Mouse (Mus musculus) stomach, postnatal 0 days (tissue): Measurements from ENCODE around the gene Pomp. TPM values are rescaled to one million over a fixed set of nuclear protein-coding genes. Genes with fewer than 3 reads are reported as not detected.
"Not testable (repeated sequence)": the region's sequence is repeated elsewhere in the genome, so short reads cannot be mapped to it uniquely, and the experiment has no call there.

Experiments used
- ATAC-seq: fragments of 200-750 bp; cut with Nextera tagmentation; 2 replicates; pipeline ENCODE4 v1.8.0; 2017; ENCODE audit not compliant: low FRiP score, low TSS enrichment
- DNase-seq: peaks from one replicate; pipeline ENCODE4 v3.0.0-alpha.2; 2016; ENCODE audit warnings: low spot score
- H3K27ac ChIP-seq: fragments of 300-500 bp; sonication (generic); replicated peaks from 2 replicates; pipeline ENCODE4 v1.5.1; 2014; ENCODE audit warnings: mild to moderate bottlenecking, control low read depth
- H3K27me3 ChIP-seq: fragments of 300-500 bp; sonication (generic); 2 replicates; pipeline ENCODE4 v1.6.1; 2014; ENCODE audit warnings: low read length; ENCODE audit not compliant: control insufficient read depth, insufficient read depth
- H3K36me3 ChIP-seq: fragments of 300-500 bp; sonication (generic); 2 replicates; pipeline ENCODE4 v1.6.1; 2014; ENCODE audit warnings: low read length, mixed read lengths; ENCODE audit not compliant: control insufficient read depth, insufficient read depth
- H3K4me1 ChIP-seq: fragments of 300-500 bp; sonication (generic); replicated peaks from 2 replicates; pipeline ENCODE4 v1.6.1; 2014; ENCODE audit warnings: antibody characterized with exemption; ENCODE audit not compliant: control insufficient read depth, insufficient read depth
- H3K4me2 ChIP-seq: fragments of 300-500 bp; sonication (generic); replicated peaks from 2 replicates; pipeline ENCODE4 v1.6.1; 2014; ENCODE audit warnings: low read depth, mild to moderate bottlenecking, control low read depth, moderate library complexity
- H3K4me3 ChIP-seq: fragments of 300-500 bp; sonication (generic); 2 replicates; pipeline ENCODE4 v1.5.1; 2014; ENCODE audit warnings: low read depth, low read length, control low read depth
- H3K9ac ChIP-seq: fragments of 300-500 bp; sonication (generic); 2 replicates; pipeline ENCODE4 v1.6.1; 2014; ENCODE audit warnings: mild to moderate bottlenecking, low read length, control low read depth, mixed read lengths
- H3K9me3 ChIP-seq: fragments of 300-500 bp; sonication (generic); 2 replicates; pipeline ENCODE4 v1.6.1; 2016; ENCODE audit warnings: low read length; ENCODE audit not compliant: control insufficient read depth
- CTCF ChIP-seq: IDR thresholded peaks from 2 replicates; pipeline ENCODE4 v1.5.1; 2016; ENCODE audit warnings: antibody characterized with exemption, low read depth, mild to moderate bottlenecking, moderate library complexity
- EP300 ChIP-seq: optimal IDR thresholded peaks from 2 replicates; pipeline ENCODE3; 2016; ENCODE audit warnings: antibody characterized with exemption
- WGBS: fragments of 180-500 bp; shearing (Covaris S2); extraction: QIAGEN DNeasy Blood & Tissue Kit; methylation state at CpG from one replicate; pipeline ENCODE4 v1.1.7; 2014; 5-methylcytosine and 5-hydroxymethylcytosine counted together
- polyA plus RNA-seq: library from polyadenylated mRNA; unstranded; fragments of >200 nt; fragmentation: Nextera tagmentation; extraction: Ambion mirVana; gene quantifications from 2 replicates; pipeline ENCODE4 v1.2.1, GENCODE M21; 2015

The Pomp gene
- polyA plus RNA-seq, 1 experiment from 2014 or later, result 427 TPM

- DNase-seq (peak; percentile 47), ATAC-seq (peak; percentile 26)
- no peaks in the 10 kb centered on the region for H3K36me3 ChIP-seq
- peak overlapping the region; percentile 66 for H3K9ac ChIP-seq
- H3K27ac ChIP-seq, result no peak overlapping the region
- 3% methylated on average over 25 of the region's 25 CpGs for whole genome bisulfite sequencing
- H3K4me3 ChIP-seq, result peak overlapping the region; percentile 69
- no peaks in the 10 kb centered on the region for H3K27me3 ChIP-seq
- TF ChIP-seq EP300 (no peak), CTCF (no peak)
- H3K9me3 ChIP-seq, result no peaks in the 10 kb centered on the region
- peak overlapping the region; percentile 90 for H3K4me2 ChIP-seq
- peaks cover 3% of the 10 kb centered on the region; the same call in 1 of the 2 replicates for H3K4me1 ChIP-seq
These were observed 33.6 kb downstream of the Pomp start for GRCm38 (mm10) chr5:147893766-147894454.

DNA sequence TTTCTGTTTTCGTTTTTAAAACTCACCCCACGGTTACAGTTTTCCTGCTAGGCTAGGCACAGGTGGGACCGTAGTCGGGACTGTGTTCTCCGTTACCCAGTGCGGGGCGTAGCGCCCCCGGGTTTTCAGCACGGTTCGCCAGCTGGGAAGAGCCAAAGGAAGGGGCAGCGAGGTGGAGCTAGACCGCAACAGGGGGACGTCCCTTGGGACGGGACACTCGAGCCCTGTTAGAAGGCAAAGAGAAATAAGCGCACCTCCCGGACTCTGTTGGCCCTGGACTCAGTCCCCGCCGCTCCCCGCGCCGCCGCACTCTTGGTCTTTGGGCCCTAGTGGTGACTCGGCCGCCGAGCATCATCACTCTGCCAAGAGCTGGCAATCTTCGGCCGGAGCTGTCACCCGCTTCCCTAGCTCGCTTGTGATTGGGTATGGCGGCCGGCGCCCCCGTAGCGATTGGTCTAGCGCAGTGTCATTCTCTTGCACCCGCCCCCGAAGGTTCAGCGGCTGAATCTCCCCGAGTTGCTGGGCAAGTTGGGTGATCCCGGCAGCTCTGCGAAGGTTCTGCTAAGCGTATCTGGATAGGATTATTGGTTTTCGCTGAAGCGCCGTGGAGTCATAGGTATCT is 34.3 kb downstream of the Pomp start, which contains the start of gene Slc46a3:
Gene Slc46a3, minus strand, starts transcription at position 361 of the 622 bp plus-strand sequence.
- H3K4me1 ChIP-seq, result peaks cover 3% of the 10 kb centered on the region; the same call in 1 of the 2 replicates
- 0 out of 2 replicates have a peak within 1 kb of the TSS, but pooled peaks have one; percentile 40 for H3K27ac ChIP-seq
- DNase-seq (peak; percentile 94), ATAC-seq (peak; percentile 96)
- H3K4me3 ChIP-seq, result peak within 1 kb of the TSS; percentile 69
- H3K9me3 ChIP-seq, result no peaks in the 10 kb centered on the region
- H3K36me3 ChIP-seq, result no peaks in the 10 kb centered on the region
- TF ChIP-seq CTCF, result peak; percentile 65
- peak; percentile 97 for TF ChIP-seq EP300
- H3K4me2 ChIP-seq, result peak within 1 kb of the TSS; percentile 90
- peak within 1 kb of the TSS; percentile 66 for H3K9ac ChIP-seq
- H3K27me3 ChIP-seq, result no peaks in the 10 kb centered on the region
- under 1% methylated on average over 47 of the region's 47 CpGs for WGBS

- Histone ChIP-seq H3K27ac (no peak overlapping the region), H3K4me3 (peak overlapping the region; percentile 69; the same call in 1 of the 2 replicates), H3K4me1 (peaks cover 3% of the 10 kb centered on the region; the same call in 1 of the 2 replicates), H3K9me3 (no peaks in the 10 kb centered on the region), H3K36me3 (no peaks in the 10 kb centered on the region), H3K4me2 (peak overlapping the region; percentile 90), H3K9ac (no peak overlapping the region), H3K27me3 (no peaks in the 10 kb centered on the region)
- 30% methylated on average over 16 of the region's 16 CpGs for WGBS
- no peak for TF ChIP-seq CTCF
- TF ChIP-seq EP300, result no peak
- ATAC-seq, result no peak
- no peak for DNase-seq
These were observed 35.4 kb downstream of the Pomp start for GRCm38 (mm10) chr5:147895436-147896198.

DNA sequence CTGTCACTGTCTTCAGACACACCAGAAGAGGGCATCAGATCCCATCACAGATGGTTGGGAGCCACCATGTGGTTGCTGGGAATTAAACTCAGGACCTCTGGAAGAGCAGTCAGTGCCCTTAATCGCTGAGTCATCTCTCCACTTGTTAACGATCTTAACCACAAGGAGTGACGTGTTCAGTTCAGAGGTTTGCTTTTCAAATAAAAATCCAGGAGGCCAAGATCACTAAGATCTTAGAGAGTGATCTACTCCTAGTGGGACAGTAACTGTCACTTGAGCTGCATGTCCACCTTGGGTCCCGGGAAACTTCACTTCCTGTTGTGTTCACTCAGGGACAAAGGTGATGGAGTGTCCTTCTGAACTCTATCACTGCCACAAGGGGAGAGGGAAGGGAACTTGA is 36.2 kb downstream of the Pomp start:
- H3K9me3 ChIP-seq, H3K27me3 ChIP-seq, H3K4me1 ChIP-seq, DNase-seq, H3K4me3 ChIP-seq, ATAC-seq, H3K36me3 ChIP-seq, H3K4me2 ChIP-seq, H3K9ac ChIP-seq, H3K27ac ChIP-seq: not testable (repeated sequence)
- 74% methylated on average over 4 of the region's 4 CpGs for WGBS

DNA sequence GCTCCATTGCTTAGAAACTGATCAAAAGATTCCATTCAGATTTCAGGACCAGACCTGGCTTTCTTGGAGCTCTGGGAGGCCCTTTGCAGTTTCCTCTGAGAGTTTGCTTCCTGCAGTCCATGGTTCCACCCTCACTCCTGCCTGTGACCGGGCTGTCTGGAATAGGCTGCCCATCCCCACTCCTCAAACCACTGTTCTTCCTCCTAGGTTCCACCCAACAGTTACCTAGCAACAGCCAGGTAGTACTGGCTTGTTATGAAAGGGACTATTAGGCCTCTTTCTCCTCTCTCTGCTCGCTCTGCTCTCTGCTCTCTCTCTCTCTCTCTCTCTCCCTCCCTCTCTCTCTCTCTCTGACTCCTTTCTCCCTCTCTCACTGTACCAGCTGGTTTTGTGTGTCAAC is 38.0 kb downstream of the Pomp start:
- Histone ChIP-seq H3K36me3 (no peaks in the 10 kb centered on the region), H3K9me3 (no peaks in the 10 kb centered on the region), H3K9ac (no peak overlapping the region), H3K27me3 (no peaks in the 10 kb centered on the region), H3K4me3 (no peak overlapping the region), H3K4me2 (no peak overlapping the region), H3K27ac (no peak overlapping the region), H3K4me1 (no peaks in the 10 kb centered on the region; the same call in 1 of the 2 replicates)
- ATAC-seq (peak; percentile 51), DNase-seq (peak; percentile 25)
- 30% methylated on average over 2 of the region's 2 CpGs for WGBS
- TF ChIP-seq EP300, result no peak
- no peak for TF ChIP-seq CTCF
